Mouse (Mus musculus): ENCODE data around the gene Olfr1217.
"Not testable (repeated sequence)": the region's sequence is repeated elsewhere in the genome, so short reads cannot be mapped to it uniquely, and the experiment has no call there.

Gene Olfr1217

GRCm38 (mm10) chr2:89031965-89032364 is at the start of gene Olfr1217:
Gene Olfr1217 (minus strand): TSS chr2:89032065.
- DNase-seq: no peak

GRCm38 (mm10) chr2:89081487-89081886 is 49.6 kb upstream of the Olfr1217 start:
- DNase-seq: no peak

GRCm38 (mm10) chr2:89061087-89061486 is 29.2 kb upstream of the Olfr1217 start, which contains the start of gene Olfr1218:
Gene Olfr1218 (minus strand): TSS chr2:89061187.
- DNase-seq: no peak

GRCm38 (mm10) chr2:89021436-89021835 is 10.4 kb downstream of the Olfr1217 start:
- not testable (repeated sequence) for DNase-seq

- DNase-seq: no peak
These were observed 13.6 kb downstream of the Olfr1217 start, which contains the start of gene Olfr1216 for GRCm38 (mm10) chr2:89018240-89018639. Gene Olfr1216 (minus strand): TSS chr2:89018340.

- DNase-seq: no peak
These were observed 25.0 kb downstream of the Olfr1217 start, which contains the start of gene Olfr1215 for GRCm38 (mm10) chr2:89006873-89007272. Gene Olfr1215 (minus strand): TSS chr2:89006973.

GRCm38 (mm10) chr2:88992553-88992952 is 39.3 kb downstream of the Olfr1217 start, which contains the start of gene Olfr1214:
Gene Olfr1214 (minus strand): TSS chr2:88992653.
- no peak for DNase-seq

- DNase-seq: no peak
These were observed 51.7 kb downstream of the Olfr1217 start, which contains the start of gene Gm13762 for GRCm38 (mm10) chr2:88980181-88980580. Gene Gm13762 (minus strand): TSS chr2:88980281.

All from thymus, postnatal 36 days (tissue).